ENCODE assay signal across 19 mouse cellular contexts in genomic region chr5:97299631-97300030, GRCm38 (mm10).
DNase-seq lines count a peak whose midpoint lies in the region; ATAC-seq lines count a peak whose summit lies in the region.
"Had no signal": no experiment of that assay in that cellular context is flagged by ENCODE, and none has a peak within 500 bp of the region (broad histone marks: within the 10 kb centered on the region; RNA-seq: fewer than 3 reads in every experiment).

No protein-coding gene starts in this region.

- H3K4me2 ChIP-seq in neural tube, embryonic 11.5 days (ENCODE audit: low read depth): no peak overlapping the region
- H3K4me2 ChIP-seq in neural tube, embryonic 15.5 days: no peak overlapping the region
- no peak overlapping the region for H3K4me2 ChIP-seq in midbrain, embryonic 11.5 days
- H3K4me2 ChIP-seq: embryonic facial prominence, embryonic 15.5 days; heart, embryonic 12.5 days; hindbrain, embryonic 15.5 days had no signal

- no peaks in the 10 kb centered on the region for H3K9me3 ChIP-seq in neural tube, embryonic 11.5 days (ENCODE audit: control insufficient read depth, low read length)
- no peaks in the 10 kb centered on the region for H3K9me3 ChIP-seq in neural tube, embryonic 15.5 days (replicated peaks)
- no peaks in the 10 kb centered on the region for H3K9me3 ChIP-seq in midbrain, embryonic 11.5 days (ENCODE audit: control insufficient read depth, low read length)
- H3K9me3 ChIP-seq: embryonic facial prominence, embryonic 15.5 days; forebrain, embryonic 10.5 days; heart, embryonic 12.5 days; hindbrain, embryonic 10.5 days; hindbrain, embryonic 15.5 days had no signal

- no peak for ATAC-seq in neural tube, embryonic 11.5 days (ENCODE audit: insufficient read depth, low FRiP score, low TSS enrichment)
- ATAC-seq in neural tube, embryonic 15.5 days (ENCODE audit: low FRiP score): no peak
- ATAC-seq in midbrain, embryonic 11.5 days (ENCODE audit: low FRiP score): no peak
- ATAC-seq: forebrain, embryonic 14.5 days; intestine, embryonic 16.5 days had no signal

- no peak overlapping the region for H3K9ac ChIP-seq in neural tube, embryonic 11.5 days (ENCODE audit: low read length)
- H3K9ac ChIP-seq in neural tube, embryonic 15.5 days (replicated peaks): no peak overlapping the region
- no peak overlapping the region for H3K9ac ChIP-seq in midbrain, embryonic 11.5 days (ENCODE audit: low read length)
- H3K9ac ChIP-seq: embryonic facial prominence, embryonic 15.5 days; heart, embryonic 12.5 days; hindbrain, embryonic 15.5 days had no signal

- no peaks in the 10 kb centered on the region for H3K27me3 ChIP-seq in neural tube, embryonic 11.5 days (ENCODE audit: control insufficient read depth, insufficient read depth, low read length)
- no peaks in the 10 kb centered on the region for H3K27me3 ChIP-seq in neural tube, embryonic 15.5 days (replicated peaks)
- H3K27me3 ChIP-seq in midbrain, embryonic 11.5 days (ENCODE audit: control insufficient read depth, insufficient read depth, low read length): no peaks in the 10 kb centered on the region
- H3K27me3 ChIP-seq: embryonic facial prominence, embryonic 15.5 days; heart, embryonic 12.5 days; hindbrain, embryonic 15.5 days had no signal

- H3K27ac ChIP-seq in neural tube, embryonic 11.5 days (ENCODE audit: low read depth, low read length): no peak overlapping the region
- H3K27ac ChIP-seq in neural tube, embryonic 15.5 days (replicated peaks): no peak overlapping the region
- H3K27ac ChIP-seq in midbrain, embryonic 11.5 days (ENCODE audit: low read depth, low read length): no peak overlapping the region
- H3K27ac ChIP-seq: embryonic facial prominence, embryonic 15.5 days; forebrain, embryonic 10.5 days; gastrocnemius, adult 2 months; hindbrain, embryonic 15.5 days had no signal

- DNase-seq in neural tube, embryonic 11.5 days (ENCODE audit: low spot score): peak; percentile 20
- DNase-seq in Muller cell, postnatal 12 days (ENCODE audit: inconsistent ontology term): peak; percentile 48
- DNase-seq in embryo, embryonic 10.5 days (ENCODE audit: low spot score): peak; percentile 47
- no peak for DNase-seq in midbrain, embryonic 11.5 days (ENCODE audit: low spot score, missing footprints)
- DNase-seq in layer of hippocampus, adult 9-11 months: no peak
- DNase-seq: adrenal gland, postnatal 10 days; cerebellum, adult 11 months; cerebellum, postnatal 14 days; gastrocnemius, adult 2 months; gastrocnemius, postnatal 25 days had no signal

- 0 out of 2 replicates have a peak, but pooled peaks cover 3% of the 10 kb centered on the region for H3K4me1 ChIP-seq in neural tube, embryonic 11.5 days (ENCODE audit: control insufficient read depth, insufficient read depth, low read length)
- H3K4me1 ChIP-seq in neural tube, embryonic 15.5 days: no peaks in the 10 kb centered on the region
- peaks cover 3% of the 10 kb centered on the region; the same call in 1 of the 2 replicates for H3K4me1 ChIP-seq in midbrain, embryonic 11.5 days (ENCODE audit: control insufficient read depth, insufficient read depth, low read length)
- H3K4me1 ChIP-seq: embryonic facial prominence, embryonic 15.5 days; heart, embryonic 12.5 days; hindbrain, embryonic 15.5 days had no signal

- no peak overlapping the region for H3K4me3 ChIP-seq in neural tube, embryonic 11.5 days (ENCODE audit: low read depth, low read length)
- H3K4me3 ChIP-seq in neural tube, embryonic 15.5 days (replicated peaks): no peak overlapping the region
- H3K4me3 ChIP-seq in midbrain, embryonic 11.5 days (ENCODE audit: low read depth, low read length): no peak overlapping the region
- H3K4me3 ChIP-seq: embryonic facial prominence, embryonic 15.5 days; erythroblast, embryonic 14.5 days; forebrain, embryonic 10.5 days; gastrocnemius, adult 2 months; heart, embryonic 12.5 days; hindbrain, embryonic 10.5 days; hindbrain, embryonic 15.5 days had no signal

- no peaks in the 10 kb centered on the region for H3K36me3 ChIP-seq in neural tube, embryonic 11.5 days (ENCODE audit: control insufficient read depth, insufficient read depth, low read length)
- H3K36me3 ChIP-seq in neural tube, embryonic 15.5 days: no peaks in the 10 kb centered on the region
- no peaks in the 10 kb centered on the region for H3K36me3 ChIP-seq in midbrain, embryonic 11.5 days (ENCODE audit: control insufficient read depth, insufficient read depth, low read length)
- H3K36me3 ChIP-seq: embryonic facial prominence, embryonic 15.5 days; forebrain, embryonic 10.5 days; heart, embryonic 12.5 days; hindbrain, embryonic 10.5 days; hindbrain, embryonic 15.5 days had no signal

- 30% methylated on average over 5 of the region's 5 CpGs for WGBS in neural tube, embryonic 11.5 days
- 16% methylated on average over 5 of the region's 5 CpGs for WGBS in neural tube, embryonic 15.5 days
- WGBS in midbrain, embryonic 11.5 days: 30% methylated on average over 5 of the region's 5 CpGs

Comparison
In these comparisons a context has a peak if more than half of its experiments do, and no peak if none do; other contexts are left out.
1. DNase-seq: peak in neural tube, embryonic 11.5 days (single experiment), Muller cell, postnatal 12 days (single experiment) and embryo, embryonic 10.5 days (single experiment); none in midbrain, embryonic 11.5 days (single experiment) and layer of hippocampus, adult 9-11 months (single experiment).